Mouse (Mus musculus) brain, adult 2 months (tissue): ENCODE measurements around the gene Ankrd44.
A peak's percentile ranks its signal among the peaks of the same experiment; 100 is the strongest.

Experiments used
- DNase-seq: peaks from one replicate; pipeline ENCODE4 v3.0.0; 2011; ENCODE audit warnings: low read depth, low spot score

Ankrd44 gene

DNA sequence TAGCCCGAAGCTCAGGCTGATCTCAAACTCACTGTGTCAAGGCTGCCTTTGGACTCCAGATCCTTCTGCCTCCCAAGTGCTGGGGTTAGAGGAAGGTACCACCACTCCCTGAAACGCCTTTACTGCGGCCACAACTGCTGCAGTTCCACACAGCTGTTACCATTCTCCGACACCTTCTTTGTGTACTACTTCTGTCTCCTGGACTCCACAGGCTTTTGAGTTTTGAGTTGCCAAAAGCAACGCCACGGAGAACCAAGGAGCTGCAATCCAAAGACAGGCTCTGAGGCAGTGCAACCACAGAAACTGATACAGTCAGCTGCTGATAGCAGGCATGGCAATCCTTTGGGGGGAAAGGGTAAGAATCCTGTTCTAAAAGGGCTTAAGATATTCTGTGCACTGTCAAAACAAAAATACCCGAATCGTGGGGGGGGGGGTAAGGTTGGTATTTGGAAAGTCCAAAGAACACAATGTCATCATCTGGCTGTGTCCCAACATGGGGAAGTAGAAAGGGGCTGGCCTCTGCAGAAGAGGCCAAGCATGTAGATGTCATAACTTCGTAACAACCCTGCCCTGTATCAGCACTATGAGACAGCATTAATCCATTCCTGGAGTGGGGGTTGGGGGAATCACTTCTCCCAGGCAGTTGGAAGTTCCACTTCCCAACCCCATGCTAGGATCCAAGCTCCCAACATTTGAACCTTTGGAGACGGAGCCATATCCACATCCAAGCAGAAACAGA is 116.2 kb downstream of the Ankrd44 start:
- DNase-seq: no peak

DNA sequence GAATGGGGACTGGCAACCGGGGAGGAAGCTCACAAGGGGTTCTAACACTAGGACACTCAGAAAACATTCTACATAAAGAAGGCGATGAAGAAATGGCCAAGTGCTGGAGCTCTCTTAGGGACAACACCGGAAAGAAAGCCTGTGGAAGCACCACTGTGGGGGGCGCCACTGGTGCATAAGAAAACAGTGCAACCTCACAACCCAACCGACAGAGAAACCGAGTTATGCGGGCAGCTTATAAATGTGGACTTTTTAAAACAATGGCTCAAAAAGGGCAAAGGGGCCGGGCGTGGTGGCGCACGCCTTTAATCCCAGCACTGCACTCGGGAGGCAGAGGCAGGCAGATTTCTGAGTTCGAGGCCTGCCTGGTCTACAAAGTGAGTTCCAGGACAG is 117.1 kb downstream of the Ankrd44 start:
- DNase-seq: no peak

DNA sequence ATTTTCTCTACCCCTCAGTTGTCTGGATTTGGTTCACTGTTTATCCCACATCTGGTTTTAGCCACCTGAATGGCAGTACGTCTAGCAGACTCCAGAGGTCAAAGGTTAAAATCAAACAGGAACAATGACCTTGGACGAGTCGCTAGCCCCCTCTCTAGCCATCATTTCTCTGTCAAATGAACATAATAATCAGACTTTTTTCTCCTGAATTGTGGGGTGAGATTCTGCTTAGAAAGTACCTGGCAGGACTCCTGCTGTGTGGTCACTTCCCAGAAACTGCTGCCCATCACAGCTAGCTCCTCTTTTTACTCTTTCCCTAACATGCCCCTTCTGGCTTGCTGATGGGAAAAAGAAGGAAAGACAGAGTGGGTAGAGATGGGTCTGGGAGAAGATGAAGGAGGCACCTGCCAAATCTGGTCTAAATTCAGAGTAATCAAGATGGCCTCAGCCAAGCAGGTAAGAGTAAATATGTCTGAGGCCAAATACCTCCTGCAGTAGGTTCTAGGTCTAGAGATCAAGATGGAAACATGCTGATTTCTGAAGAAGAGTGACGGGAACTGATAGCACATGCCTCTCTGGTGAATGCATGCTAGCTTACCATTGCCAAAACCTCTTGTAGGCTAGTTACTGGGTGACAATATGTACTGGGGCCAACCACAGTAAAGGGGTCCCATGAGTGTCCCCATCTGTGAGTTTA is 117.6 kb downstream of the Ankrd44 start:
- no peak for DNase-seq

DNA sequence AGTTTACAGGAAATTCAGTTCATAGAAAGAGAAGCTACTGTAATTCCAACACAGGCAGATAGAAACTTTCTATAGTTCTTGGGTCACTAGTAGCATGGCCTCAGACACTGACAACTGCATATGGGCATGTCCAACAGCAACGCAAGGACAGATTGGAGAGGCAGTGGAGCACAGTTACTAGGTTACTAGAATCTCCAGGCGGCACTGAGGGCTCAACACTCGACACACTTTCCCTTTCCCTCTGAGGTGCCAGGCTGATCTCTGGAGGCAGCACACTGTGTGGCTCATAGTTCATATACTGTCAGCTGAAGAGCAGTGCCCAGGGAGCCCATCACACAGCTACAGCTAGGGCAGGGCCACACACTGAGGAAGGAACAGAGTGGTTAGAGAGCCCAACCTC is 118.4 kb downstream of the Ankrd44 start:
- no peak for DNase-seq

DNA sequence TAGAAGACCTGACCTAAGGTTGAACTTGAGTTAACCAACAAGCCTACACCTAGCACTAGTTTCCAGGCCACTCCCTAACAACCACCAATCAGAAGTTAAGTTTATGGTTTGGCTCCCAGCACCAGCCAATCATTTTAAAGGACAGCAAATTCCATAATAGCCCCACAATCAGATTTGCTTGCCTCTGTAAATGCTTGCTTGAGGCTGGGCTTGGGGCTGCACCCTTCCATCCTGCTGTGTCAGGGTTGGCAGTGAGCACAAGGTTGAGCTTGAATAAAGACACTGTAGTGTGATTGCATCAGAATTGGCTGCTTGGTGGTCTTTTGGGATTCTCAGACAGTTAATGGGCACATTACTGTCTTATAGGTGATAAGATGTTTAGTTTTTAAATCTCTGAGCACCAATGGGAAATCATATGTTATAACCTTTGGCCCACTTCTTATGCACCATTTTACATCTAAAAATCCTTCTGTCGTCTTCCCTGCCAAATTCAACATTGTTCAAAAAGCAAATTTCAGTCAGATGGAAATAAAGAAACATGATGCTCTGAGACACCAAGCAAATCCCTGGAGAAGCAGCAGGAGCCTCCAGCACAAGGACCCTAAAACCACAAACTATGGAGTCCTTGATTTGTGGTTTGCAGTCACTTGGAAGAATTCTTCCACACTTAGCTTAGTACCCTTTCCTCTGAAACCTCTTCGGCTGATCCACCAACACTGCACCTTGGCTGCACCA is 119.9 kb downstream of the Ankrd44 start:
- no peak for DNase-seq

DNA sequence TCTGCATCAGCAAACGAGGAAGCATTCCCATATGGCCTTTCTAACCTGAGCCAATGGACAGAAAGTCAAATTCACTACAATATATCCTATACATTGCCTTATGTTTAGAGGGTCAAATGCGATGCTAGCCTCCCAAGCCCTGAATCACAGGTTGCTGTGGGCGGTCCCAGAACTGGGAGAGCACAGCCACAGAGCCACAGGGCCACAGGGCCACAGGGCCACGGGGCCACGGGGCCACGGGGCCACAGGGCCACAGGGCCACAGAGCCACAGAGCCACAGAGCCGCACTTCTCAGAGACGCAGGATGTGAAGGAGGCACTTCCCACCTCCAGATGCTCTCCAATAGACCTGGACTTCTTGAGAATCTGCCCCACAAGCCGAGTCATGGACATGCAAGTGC is 121.8 kb downstream of the Ankrd44 start:
- DNase-seq: no peak

DNA sequence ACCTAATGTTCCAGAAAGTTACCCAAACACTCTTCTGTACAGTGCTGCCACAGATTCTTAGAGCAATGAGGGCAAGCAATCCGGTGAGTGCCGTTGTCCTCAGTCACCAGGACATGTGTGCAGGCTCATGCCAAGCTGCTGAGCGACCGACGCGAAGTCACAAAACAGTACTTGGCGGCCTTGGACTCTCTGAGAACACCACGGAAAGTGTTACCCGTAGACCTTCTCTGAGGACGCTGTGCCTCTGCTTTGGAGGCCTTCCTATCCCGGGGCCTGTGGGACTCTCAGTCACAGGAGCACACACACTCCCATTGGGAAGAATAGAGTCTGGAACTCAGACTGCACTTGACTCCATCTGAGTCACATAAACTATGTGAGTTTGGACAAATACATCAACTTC is 123.5 kb downstream of the Ankrd44 start:
- DNase-seq: no peak

DNA sequence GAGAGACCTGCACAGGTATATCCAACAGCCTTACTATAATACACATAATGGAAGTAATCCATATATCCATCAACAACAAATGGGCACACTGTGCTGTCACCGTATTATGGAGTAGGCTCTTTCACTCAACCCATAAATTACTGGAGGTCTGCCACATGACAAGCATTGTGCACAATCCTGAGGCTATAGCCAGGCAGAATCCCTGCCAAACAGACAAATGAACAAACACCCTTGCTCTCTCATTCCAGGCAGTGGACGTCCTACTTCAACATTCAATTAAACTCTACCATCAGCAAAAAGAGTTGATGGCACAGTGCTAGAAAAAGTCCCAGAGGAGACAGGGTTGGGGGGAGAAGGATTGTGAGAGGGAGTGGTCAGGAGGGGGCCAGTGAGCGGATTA is 124.9 kb downstream of the Ankrd44 start:
- no peak for DNase-seq

DNA sequence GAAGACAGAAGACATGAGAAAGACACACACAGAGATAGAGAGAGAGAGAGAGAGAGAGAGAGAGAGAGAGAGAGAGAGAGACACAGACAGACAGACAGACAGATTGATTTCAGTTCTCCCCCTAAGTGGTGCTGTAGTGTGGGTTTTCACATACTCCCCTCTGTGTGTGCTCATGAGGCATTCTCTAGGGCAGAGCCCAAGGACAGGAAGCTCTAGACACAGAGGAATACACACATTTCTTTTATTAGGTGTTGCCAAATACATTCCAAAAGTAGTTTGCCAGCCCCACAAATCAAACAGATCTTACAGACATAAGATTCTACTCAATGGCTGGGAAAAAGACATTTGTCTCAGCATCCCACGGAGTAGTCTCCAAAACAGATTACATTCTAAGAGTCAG is 126.8 kb downstream of the Ankrd44 start:
- DNase-seq: no peak

DNA sequence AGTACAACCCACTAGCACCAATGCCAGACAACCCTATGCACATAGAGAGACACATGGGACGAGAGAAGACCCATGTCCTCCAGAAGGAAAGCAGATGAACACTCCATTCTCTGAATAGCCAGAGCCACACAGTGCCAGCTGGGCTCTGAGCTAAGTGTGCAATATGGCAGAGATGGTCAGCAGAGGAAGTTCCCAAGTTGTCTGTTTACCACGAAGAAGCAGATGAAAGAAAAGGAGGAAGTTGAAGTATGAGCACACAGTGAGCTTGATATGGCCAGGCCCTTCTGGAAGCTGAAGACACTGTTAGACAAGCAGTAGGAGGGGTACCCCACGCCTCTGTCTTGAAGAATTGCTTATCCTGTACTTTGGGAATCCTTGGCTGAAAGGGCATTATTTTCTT is 127.8 kb downstream of the Ankrd44 start:
- no peak for DNase-seq

DNA sequence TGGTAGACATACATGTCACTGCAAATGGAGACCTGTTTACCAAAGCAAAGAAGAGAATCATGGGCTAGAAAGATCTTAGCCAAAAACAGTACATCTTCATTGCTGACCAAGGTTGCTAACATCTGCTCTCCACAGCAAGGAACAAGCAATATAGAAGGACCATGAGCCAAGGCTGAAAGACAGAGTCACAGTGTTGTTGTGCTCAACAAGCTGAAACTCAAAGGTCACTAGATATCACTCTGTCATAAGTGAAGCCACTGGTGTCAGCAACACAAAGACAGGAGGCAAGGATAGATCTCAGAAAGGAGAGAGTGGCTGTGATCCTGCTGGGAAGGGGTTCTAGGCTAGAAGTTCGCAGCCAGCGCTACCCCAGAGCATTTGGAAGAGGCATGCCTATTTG is 131.5 kb downstream of the Ankrd44 start:
- no peak for DNase-seq

DNA sequence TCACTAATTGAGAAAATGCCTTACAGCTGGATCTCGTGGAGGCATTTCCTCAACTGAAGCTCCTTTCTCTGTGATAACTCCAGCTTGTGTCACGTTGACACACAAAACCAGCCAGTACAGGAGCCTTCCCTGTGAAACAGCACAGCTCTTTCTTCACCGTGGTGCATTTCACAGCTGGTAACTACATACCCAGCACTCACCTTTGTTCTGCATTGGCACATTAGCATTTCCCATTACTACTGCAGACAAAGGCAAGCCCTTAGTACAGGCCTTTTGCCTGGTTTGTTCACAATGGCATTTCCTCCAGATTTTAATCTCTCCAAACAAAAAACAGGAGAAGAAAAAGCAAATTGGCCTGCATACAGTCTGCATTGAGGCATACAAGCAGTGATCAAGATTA is 134.8 kb downstream of the Ankrd44 start:
- DNase-seq: no peak

DNA sequence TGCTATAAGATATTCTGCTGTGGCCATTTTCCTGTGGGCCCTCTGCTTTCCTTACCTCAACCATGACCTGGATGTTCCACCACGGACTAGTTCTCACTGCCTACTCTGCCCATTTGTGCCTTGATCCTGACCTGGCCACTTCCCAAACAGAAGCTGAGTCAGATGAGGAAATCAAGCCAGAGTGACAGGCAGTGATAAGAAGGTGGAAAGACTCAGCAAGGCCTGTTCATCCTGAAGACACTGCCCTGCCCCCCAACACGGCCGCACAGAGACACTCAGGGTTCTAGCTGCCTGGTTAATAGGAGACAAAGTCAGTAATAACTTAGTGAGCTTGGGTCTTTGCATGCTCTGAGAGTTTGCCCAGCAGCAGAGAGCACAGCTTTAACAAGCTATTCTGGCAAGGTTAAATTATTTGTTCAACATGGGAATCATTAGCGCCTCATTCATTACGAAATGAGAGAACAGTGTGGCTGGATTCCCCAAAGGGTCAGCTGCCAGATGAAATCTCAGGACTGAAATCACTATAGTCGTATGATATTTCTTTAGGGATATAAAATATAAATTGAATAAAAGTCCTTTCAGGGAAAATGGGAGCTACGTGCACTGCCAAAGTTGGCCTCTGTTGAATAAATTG is 136.7 kb downstream of the Ankrd44 start:
- no peak for DNase-seq

DNA sequence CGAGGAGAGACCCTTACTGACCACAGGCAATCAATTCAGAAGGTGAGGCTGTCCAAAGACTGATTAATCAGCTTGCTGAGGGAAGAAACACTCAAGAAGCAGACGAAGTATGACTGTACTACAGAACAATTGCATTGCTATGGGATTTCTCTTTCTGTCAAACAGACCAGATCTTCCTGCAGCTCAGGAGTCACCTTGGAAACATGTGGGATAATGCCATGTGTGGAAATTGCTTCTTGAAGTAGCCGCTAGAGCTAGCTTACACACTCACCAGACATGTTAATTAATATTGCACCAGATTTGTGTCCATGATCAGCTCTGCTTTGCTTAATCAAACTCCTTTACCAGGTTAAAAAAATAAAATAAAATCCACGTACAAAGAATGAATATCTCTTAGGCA is 137.8 kb downstream of the Ankrd44 start:
- no peak for DNase-seq

DNA sequence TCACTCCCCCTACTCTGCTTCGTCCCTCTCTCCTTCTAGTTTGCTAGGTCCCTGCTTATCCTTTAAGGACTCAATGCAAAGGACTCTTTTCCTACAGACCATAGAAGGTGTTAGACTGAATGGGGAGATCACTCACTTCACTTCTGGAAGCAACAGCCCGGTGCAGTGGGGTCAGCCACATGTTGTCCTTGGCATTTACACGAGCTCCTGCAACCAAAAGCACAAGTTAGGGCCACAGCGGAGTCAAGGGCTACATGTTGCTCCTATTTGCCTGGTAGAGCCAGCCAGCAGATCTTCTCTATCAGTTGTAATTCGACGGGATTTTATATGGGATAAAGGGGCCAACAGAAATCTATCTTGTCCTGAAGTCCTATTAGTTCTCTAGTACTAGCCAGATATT is 148.0 kb downstream of the Ankrd44 start:
- DNase-seq: no peak

DNA sequence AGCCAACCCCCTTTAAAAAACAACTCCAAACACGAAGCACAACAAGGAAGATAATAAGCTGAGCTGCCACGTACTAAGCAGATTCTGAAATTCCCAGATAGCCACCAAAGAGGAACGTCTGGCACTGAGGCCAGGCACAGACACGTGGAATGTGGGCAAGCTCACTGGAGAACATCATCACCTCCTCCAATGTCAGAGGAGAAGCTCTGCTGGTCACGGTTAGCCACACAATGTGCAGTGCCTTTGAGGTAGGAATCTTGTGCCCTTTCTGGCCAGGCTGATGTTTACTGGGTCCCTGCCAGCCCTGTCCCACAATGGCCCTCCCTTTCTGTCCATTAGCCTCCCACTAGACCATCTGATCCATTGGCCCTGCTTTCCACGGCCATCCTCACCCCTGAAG is 149.1 kb downstream of the Ankrd44 start:
- DNase-seq: no peak

DNA sequence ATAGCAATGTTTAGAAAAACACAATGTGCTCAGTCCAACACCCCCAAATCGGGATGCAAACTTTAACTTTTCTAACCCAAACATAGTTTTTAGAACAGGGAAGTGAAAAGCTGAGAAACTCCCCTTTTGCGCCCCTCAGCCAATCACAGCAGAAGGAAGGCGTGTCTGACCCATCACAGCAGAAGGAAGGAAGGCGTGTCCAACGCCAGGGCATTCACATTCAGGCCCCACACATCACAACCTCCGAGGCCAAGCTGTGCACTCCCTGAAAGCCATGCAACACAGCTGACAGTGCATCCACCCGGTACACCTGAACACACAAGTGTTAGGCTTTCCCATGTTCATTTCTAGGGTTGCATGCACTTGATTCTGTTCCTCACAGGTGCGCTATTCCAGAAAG is 150.1 kb downstream of the Ankrd44 start:
- no peak for DNase-seq

DNA sequence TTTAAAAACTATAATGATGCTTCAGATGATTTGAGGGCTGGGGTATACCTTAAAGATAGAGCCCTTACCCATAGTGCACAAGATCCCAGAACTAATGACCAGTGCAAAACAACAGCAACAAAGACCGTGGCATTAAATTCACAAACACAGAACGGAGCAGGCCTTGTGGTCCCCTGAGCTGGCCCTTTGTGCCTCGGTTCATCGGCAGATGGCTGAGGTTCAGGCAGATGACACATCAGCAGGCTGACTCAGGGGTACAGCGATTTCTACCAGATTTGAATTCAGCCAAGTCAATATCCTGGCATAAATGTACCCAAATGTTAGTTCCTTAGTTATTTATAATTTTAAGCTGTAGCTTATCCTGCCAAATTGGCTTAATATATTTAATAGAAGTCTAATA is 153.3 kb downstream of the Ankrd44 start:
- DNase-seq: peak; percentile 57

DNA sequence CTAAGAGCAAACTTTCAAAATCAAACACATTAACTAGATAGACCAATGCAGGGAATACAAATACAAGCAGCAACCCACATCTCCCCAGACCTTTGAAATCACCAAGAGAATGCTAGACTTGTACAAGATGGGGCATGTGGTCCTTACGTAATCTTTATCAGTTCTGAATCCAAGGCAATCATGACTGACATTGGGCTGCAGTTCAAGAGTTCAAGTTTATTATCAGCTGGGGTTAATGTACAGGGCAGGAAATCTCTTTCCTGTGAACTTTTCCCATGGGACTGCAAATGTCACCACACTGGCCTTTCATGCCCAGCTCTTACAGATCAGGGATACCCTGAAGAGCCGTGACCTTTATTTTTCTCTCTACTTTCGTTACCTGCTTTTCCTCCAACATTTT is 154.7 kb downstream of the Ankrd44 start:
- no peak for DNase-seq

DNA sequence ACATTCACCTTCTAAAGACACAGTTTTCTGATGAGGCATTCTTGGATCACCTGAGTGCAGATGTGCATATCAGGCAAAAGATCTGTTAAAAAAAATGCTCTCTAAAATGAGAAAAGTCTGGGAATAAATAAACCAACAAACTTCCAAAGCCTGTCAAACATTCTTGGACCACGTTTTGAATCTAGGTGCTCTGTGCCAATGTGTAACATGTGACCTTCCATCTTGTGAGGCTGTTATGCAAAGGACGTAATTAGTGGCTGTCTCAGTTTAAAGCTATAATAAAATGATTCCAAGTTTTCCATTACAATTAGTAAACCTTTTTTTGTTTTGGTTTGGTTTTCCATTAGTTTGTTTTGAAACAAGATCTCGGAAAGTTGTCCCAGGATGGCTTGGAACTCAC is 159.0 kb downstream of the Ankrd44 start:
- DNase-seq: no peak

DNA sequence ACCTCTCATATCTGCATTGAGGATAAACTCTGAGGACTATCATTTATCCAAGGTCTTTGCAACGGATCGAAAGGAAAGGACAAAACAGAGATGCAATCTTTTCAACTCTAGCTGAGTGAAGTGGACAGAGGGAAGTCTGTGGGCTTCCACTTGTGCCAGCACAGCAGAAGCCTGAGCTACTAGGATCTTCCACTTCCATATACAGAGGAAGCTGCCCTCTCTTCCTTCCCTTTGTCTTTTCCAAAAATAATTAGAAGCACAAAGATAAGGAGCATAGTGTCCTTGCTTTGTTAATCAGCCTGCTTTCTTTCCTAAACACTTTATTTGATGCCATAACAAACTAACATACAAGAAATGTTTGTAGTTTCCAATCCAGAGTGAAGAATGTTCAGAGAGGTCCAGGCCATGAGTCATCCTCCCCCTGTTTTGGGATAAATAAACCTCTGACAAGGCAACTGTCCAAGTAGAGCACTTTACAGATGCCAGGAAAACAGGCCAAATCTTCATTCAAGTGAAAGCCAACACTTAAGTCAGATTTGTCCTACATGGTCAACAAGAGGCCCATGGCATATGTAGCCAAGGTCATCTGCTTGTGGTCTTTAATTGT is 160.5 kb downstream of the Ankrd44 start:
- peak; percentile 44 for DNase-seq

DNA sequence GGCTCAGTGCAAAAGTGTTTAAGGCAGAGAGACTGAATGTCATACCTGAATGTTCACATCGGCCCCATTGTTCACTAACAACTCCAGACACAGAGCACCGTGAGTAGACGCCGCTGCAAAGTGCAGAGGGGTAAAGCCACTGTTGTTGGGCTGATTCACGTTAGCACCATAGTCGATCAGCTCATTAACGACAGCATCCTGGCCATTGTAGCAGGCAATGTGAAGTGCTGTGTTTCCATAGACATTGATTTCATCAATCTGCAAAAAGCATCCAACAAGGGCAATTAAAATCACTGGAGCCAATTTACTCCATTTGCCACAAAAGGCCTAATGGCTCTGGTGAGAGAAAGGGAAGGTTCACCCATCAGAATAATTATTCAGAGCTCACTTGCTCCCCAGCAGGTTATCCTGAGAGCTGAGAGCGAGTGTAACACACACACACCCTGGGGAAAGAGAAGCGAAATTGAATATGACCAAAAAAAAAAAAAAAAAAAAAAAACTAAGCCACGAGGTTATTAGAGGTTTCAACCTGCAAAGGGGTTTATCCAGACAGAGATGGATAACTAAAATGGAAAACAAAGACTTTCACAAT is 163.9 kb downstream of the Ankrd44 start:
- DNase-seq: no peak
